Mouse (Mus musculus) midbrain, embryonic 10.5 days (tissue): ENCODE measurements around the gene Tmem132b. TPM values are rescaled to one million over a fixed set of nuclear protein-coding genes. Genes with fewer than 3 reads are reported as not detected.

Source experiments
- DNase-seq: peaks from one replicate; pipeline ENCODE4 v3.0.0-alpha.2; 2017; ENCODE audit warnings: low spot score
- H3K27ac ChIP-seq: fragments of 300-500 bp; sonication (generic); replicated peaks from 2 replicates; pipeline ENCODE4 v1.5.1; 2016; ENCODE audit warnings: mild to moderate bottlenecking
- H3K27me3 ChIP-seq: fragments of 300-500 bp; sonication (generic); 2 replicates; pipeline ENCODE4 v1.6.1; 2016; ENCODE audit warnings: low read depth, mild to moderate bottlenecking; ENCODE audit not compliant: poor library complexity, severe bottlenecking
- H3K36me3 ChIP-seq: fragments of 300-500 bp; sonication (generic); 2 replicates; pipeline ENCODE4 v1.6.1; 2016; ENCODE audit warnings: mild to moderate bottlenecking, moderate library complexity
- H3K4me1 ChIP-seq: fragments of 300-500 bp; sonication (generic); 2 replicates; pipeline ENCODE4 v1.6.1; 2016
- H3K4me3 ChIP-seq: fragments of 300-500 bp; sonication (generic); 2 replicates; pipeline ENCODE4 v1.5.1; 2016; ENCODE audit warnings: mild to moderate bottlenecking, moderate library complexity
- H3K9me3 ChIP-seq: fragments of 300-500 bp; sonication (generic); replicated peaks from 2 replicates; pipeline ENCODE4 v1.6.1; 2016; ENCODE audit warnings: mild to moderate bottlenecking
- WGBS: fragments of 180-500 bp; shearing (Covaris S2); methylation state at CpG from one replicate; pipeline ENCODE4 v1.1.7; 2016; 5-methylcytosine and 5-hydroxymethylcytosine counted together
- polyA plus RNA-seq: library from polyadenylated mRNA; unstranded; fragments of >200 nt; fragmentation: Nextera tagmentation; extraction: Ambion mirVana; gene quantifications from 2 replicates; pipeline ENCODE4 v1.2.1, GENCODE M21; 2016

The Tmem132b gene
- polyA plus RNA-seq, 1 experiment from 2014 or later = 0.20 TPM

DNA sequence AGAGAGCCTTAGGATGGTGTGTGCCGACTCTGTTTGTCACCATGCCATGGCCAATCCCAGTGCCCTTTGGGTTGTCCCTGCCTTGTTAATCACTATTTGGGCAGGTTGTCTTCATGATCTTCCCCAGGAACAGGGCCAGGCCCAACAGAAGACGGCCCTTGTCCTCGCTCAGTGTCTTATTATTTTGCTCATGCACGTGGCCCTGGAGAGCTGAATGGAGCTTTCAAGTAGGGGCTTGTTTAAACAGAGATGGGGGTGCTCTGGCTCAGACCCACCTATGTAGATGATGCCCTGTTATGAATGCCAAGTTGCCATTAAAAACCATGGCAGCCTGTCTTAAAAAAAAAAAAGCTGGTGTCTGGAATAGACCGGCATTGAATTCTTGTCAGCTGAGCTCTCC lies 126.5 kb downstream of the Tmem132b start:
- Histone ChIP-seq H3K4me3 (no peak overlapping the region), H3K9me3 (no peaks in the 10 kb centered on the region), H3K27ac (no peak overlapping the region), H3K36me3 (no peaks in the 10 kb centered on the region), H3K27me3 (no peaks in the 10 kb centered on the region), H3K4me1 (peaks cover 10% of the 10 kb centered on the region)
- no peak for DNase-seq
- 82% methylated on average over 5 of the region's 5 CpGs for WGBS

DNA sequence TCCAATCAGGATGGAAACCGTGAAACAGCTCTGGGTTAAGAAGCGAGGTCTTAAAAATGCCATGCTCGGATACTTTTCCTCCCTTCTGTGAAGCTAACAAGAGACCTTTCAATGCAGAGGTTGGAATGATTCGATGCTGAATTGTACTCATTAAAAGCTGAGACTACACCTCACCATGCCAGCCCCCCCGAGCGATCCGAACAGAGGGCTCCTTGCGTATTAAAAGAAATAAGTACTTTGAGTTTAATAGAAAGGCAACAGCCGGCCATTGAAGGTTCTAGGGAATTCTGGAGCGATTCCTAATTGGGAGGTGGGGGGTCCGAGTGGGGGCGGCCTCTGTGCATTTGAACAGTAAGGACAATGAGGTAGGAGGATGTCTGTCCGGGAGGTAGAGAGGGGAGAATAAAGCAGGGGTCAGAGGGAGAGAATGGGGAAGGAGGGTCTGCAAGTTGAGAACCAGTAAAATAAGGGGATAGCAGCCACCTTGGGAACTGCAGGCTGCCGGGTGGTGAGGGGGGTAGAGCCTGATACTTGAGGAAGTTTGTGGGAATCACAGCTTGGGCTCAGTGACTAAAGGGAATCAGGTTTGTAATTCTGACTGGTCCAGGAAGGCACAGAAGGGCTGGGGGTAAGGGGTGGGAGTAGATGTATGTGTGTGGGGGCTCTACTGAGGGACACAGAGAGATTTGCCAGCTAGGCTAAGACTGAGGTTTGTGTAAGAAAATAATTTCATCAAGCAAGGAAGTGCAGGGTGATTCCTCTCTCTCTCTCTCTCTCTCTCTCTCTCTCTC lies 127.6 kb downstream of the Tmem132b start:
- Histone ChIP-seq H3K9me3 (no peaks in the 10 kb centered on the region), H3K4me3 (no peak overlapping the region), H3K27ac (no peak overlapping the region), H3K27me3 (no peaks in the 10 kb centered on the region), H3K4me1 (peaks cover 10% of the 10 kb centered on the region), H3K36me3 (no peaks in the 10 kb centered on the region)
- 38% methylated on average over 14 of the region's 14 CpGs for WGBS
- no peak for DNase-seq

DNA sequence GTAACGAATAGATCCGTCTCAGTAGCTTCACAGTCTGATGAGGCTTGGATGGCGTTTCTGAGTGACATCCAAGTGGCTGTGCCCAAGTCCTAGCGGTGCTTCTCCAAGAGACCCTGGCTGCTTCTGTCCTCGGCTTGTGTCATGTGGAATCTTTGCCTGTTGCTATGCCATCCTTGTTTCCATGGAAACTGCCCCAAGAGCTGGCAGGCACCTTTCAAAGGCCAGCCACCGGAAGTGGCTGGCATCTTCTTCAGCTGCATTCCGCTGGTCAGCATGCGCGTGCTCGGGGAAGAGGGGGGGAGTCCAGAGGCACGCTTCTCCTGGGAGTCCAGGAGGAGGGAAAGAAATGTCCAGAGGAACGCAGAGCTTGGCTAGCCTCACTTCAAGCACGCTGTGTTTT lies 144.0 kb downstream of the Tmem132b start:
- peak; percentile 29 for DNase-seq
- no peaks in the 10 kb centered on the region for H3K27me3 ChIP-seq
- H3K4me3 ChIP-seq = no peak overlapping the region
- H3K9me3 ChIP-seq = no peaks in the 10 kb centered on the region
- peaks cover 11% of the 10 kb centered on the region for H3K4me1 ChIP-seq
- WGBS = 50% methylated on average over 13 of the region's 13 CpGs
- no peak overlapping the region for H3K27ac ChIP-seq
- H3K36me3 ChIP-seq = no peaks in the 10 kb centered on the region

DNA sequence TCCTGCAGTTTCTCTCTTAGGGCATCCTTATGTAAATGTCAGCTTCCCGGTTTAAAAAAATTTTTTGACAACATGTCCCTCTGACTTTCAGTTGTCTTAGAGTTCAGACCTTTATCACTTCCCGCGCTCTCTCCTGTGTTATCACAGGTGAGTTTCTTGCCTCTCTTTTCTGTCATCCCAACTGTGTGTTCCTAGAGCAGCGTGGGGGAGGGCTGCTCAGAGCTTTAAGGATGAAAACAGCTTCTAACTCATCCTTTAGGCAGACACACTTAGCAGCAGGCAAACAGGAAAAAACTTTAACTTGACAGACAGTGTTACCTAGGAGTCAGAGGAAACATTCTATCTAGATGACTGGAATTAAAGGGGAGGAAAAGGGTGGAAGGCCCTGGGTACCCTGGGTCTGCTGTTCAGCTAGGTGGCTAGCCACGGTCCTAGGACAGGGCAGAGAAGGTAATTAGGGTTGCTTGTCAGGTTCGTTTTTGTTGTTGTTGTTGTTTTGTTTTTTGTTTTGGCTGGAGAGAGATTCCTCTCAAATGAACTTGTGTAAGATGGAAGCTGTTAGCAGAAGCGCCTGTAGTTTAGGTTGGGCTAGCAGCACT lies 144.6 kb downstream of the Tmem132b start:
- WGBS = 65% methylated on average over 7 of the region's 7 CpGs
- no peaks in the 10 kb centered on the region for H3K27me3 ChIP-seq
- H3K4me3 ChIP-seq = no peak overlapping the region
- H3K9me3 ChIP-seq = no peaks in the 10 kb centered on the region
- no peak overlapping the region for H3K27ac ChIP-seq
- H3K4me1 ChIP-seq = peaks cover 11% of the 10 kb centered on the region
- no peaks in the 10 kb centered on the region for H3K36me3 ChIP-seq
- no peak for DNase-seq

DNA sequence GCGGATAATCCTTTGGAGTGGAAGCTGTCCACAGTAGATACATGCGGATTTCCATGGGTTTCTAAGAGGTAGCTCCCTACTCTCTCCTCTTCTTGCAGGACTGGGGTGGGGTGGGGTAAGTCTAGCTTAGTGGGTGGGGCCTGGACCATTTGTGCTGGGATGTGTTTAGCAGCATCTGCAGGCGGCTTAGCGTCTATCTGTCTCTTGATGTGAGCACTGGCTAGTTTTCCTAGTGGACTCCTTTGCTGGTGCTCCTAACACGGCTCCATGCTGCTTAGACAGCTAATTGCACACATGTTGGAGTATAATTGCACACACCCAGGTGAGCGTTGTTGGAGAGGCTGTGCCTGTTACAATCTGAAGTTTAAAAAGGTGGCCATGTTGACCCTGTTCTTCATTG lies 149.3 kb downstream of the Tmem132b start:
- Histone ChIP-seq H3K27me3 (no peaks in the 10 kb centered on the region), H3K36me3 (no peaks in the 10 kb centered on the region), H3K9me3 (no peaks in the 10 kb centered on the region), H3K4me1 (peaks cover 5% of the 10 kb centered on the region), H3K27ac (no peak overlapping the region), H3K4me3 (no peak overlapping the region)
- no peak for DNase-seq
- 89% methylated on average over 6 of the region's 6 CpGs for WGBS

DNA sequence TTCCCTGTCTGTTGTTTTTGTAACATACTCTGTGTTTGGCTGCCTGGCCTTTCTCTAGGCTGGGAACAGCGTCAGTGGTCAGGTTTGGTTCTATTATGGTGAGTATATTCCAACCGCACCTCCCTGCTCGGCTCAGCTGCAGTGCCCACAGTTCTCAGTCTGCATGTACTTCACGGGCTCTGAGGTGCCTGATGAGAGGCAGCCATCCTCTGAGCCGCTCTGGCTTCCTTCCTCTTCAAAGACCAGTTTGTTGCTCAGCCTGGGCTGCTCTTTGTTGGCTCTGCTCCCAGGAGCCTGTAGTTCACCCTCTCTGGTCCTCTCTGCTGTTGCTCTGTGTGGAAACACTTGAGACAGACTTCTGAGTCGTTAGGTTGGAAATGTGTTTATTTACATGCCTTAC lies 151.9 kb downstream of the Tmem132b start:
- no peak overlapping the region for H3K4me3 ChIP-seq
- no peak for DNase-seq
- H3K27ac ChIP-seq = no peak overlapping the region
- H3K27me3 ChIP-seq = no peaks in the 10 kb centered on the region
- no peaks in the 10 kb centered on the region for H3K9me3 ChIP-seq
- H3K36me3 ChIP-seq = no peaks in the 10 kb centered on the region
- no peaks in the 10 kb centered on the region for H3K4me1 ChIP-seq
- WGBS = 79% methylated on average over 6 of the region's 6 CpGs

DNA sequence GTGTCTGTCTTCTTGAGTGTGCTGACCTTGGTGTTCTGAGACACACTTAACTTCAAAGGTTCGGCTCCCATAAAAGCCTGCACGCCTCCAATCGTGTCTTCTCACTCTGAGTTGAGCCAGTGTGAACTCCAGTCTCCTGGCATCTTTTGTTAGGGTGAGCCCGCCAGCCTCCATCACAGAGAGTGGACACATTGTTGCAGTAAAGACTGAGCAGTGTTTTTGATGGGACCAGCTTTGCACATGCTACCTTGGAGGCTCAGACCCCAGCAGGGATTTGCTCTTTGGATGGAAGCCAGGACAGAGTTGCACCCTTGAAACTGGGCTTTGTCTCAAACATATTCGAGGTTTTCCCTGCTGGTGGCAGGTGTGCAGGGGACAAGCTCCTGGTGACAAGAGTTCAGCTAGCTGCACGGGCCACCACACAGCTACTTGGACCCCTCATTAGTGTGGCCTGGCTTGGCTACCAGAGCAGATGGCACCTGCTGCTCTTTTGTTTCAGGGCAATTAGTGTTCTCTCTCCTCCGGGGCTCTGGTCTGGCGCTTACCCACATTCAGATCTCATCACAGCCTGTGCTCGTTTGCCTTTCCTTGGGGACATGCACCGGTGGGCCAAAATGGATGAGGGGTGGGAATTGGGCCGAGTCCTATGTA lies 154.2 kb downstream of the Tmem132b start:
- Histone ChIP-seq H3K4me1 (no peaks in the 10 kb centered on the region), H3K9me3 (no peaks in the 10 kb centered on the region), H3K27ac (no peak overlapping the region), H3K36me3 (no peaks in the 10 kb centered on the region), H3K4me3 (no peak overlapping the region), H3K27me3 (no peaks in the 10 kb centered on the region)
- WGBS = 70% methylated on average over 11 of the region's 11 CpGs
- DNase-seq = peak; percentile 13

DNA sequence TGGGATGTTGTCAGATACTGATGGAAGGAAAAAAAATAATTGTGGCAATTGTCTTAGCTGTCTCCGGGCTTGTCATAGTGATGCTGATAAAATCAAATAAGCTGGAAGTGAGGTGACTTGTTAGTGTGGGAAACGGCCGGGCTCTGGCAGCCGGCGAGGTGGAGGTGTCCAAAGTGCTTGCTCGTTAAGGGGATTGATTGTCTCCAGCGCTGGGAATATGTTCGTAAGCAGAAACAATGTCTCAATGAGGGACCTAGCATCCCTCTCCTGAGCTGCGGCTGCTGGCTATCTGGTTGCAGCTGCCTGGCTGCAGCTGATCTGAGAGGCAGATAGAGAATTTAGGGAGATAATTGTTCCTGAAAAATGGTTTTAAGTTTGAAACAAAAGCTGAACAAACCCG lies 161.0 kb downstream of the Tmem132b start:
- no peak overlapping the region for H3K4me3 ChIP-seq
- no peaks in the 10 kb centered on the region for H3K9me3 ChIP-seq
- no peak for DNase-seq
- H3K4me1 ChIP-seq = no peaks in the 10 kb centered on the region
- WGBS = 77% methylated on average over 10 of the region's 10 CpGs
- H3K27ac ChIP-seq = no peak overlapping the region
- no peaks in the 10 kb centered on the region for H3K36me3 ChIP-seq
- no peaks in the 10 kb centered on the region for H3K27me3 ChIP-seq

DNA sequence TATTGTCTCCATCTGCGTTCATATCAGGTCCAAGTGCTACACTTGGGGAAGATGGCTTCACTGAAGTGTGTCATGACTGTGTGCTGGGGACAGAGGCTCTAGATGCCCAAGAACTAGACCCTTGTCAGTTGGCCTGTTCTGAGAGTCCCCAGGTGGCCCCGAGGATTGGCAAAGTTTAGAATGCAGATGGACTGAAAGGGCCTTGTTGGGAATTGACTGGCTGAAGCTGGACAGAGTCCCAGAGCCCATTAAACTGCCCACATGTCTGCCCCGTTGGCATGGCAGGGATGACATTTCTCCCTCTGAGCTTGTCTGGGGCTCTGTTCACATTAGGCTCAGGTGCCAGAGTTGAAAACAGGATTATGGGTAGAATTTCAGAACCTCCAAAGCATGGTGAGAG lies 167.8 kb downstream of the Tmem132b start:
- Histone ChIP-seq H3K4me3 (no peak overlapping the region), H3K27ac (no peak overlapping the region), H3K36me3 (no peaks in the 10 kb centered on the region), H3K4me1 (no peaks in the 10 kb centered on the region), H3K27me3 (no peaks in the 10 kb centered on the region), H3K9me3 (no peaks in the 10 kb centered on the region)
- DNase-seq = no peak
- 85% methylated on average over 3 of the region's 3 CpGs for WGBS

DNA sequence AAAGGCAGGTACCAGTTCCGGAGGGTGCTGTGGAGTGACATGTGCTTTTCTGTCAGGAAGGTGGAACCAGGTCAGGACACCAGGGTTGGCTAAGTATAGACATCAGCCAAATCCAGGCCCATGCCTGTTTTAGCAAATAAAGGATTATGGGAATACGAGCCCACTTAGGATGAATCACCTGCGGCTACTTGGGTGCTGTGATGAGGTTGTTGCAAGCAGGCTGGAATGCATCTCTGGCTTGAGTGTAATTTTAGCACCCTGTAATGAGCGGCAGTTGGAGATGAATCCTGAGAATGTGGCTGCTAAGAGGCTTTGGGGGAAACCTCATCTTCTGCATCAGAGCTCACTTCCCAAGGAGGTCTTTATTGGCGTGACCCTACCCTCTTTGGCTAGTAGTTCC lies 168.7 kb downstream of the Tmem132b start:
- H3K9me3 ChIP-seq = no peaks in the 10 kb centered on the region
- 92% methylated on average over 5 of the region's 5 CpGs for WGBS
- H3K36me3 ChIP-seq = no peaks in the 10 kb centered on the region
- H3K4me3 ChIP-seq = no peak overlapping the region
- no peak for DNase-seq
- no peaks in the 10 kb centered on the region for H3K27me3 ChIP-seq
- no peaks in the 10 kb centered on the region for H3K4me1 ChIP-seq
- no peak overlapping the region for H3K27ac ChIP-seq

DNA sequence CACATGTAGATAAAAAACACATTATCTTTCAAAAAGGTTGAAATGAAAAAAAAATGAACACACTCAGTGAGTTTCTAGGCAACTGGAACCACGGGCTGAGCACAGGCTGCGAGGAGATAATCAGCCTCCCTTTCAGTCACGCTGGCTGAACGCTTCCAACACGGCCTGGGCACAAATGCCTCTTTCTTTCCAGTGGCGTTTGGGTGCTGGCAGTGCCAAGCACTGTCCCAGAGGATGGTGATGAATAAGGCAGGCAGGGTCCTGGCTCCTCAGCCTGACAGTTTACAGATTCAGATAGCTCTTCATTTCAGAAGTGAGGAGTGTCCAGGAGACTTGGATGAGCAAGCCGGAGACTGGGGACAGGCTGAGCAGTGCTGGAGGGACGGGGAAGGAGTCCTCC lies 173.8 kb downstream of the Tmem132b start:
- 72% methylated on average over 8 of the region's 8 CpGs for WGBS
- Histone ChIP-seq H3K4me3 (no peak overlapping the region), H3K27ac (no peak overlapping the region), H3K27me3 (no peaks in the 10 kb centered on the region), H3K9me3 (no peaks in the 10 kb centered on the region), H3K4me1 (no peaks in the 10 kb centered on the region), H3K36me3 (no peaks in the 10 kb centered on the region)
- DNase-seq = no peak

DNA sequence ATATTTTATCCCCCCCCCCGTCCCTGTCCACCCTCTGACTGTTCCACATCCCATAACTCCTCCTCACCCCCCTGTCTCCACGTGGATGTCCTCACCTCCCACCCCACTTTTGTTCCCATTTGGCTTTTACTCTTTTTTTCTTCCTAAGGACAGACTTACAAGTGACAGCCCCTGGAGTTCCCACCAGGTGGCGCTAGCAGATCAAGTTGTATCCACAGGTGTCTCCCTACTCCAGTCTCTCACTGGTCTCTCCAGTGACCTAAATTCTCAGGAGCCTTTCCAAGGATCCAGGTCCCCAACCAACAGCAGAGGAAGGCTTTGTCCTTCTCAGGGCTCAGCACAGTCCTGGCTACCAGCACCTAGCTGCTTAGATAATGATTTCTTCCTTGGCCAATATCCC lies 177.6 kb downstream of the Tmem132b start:
- 8% methylated on average over 3 of the region's 3 CpGs for WGBS

DNA sequence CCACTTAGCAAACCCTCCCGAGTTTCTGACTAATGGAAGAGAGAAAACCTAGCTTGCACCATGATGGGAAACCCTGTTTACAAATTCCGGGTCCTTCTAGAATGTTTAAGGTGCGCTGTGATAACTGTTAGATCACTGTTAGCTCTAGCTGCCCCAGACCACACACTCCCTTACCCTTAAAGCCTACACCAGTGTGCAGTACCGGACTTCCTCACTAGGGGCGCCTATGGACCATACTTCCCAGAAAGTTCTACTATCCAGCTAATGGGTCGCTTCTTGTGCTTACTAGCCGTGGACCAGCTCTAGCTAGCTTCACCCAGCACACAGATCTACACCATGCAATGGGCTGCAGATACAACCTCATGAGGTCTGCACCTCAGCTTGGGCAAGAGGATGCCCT lies 195.2 kb downstream of the Tmem132b start:
- no peak overlapping the region for H3K27ac ChIP-seq
- no peak overlapping the region for H3K4me3 ChIP-seq
- H3K4me1 ChIP-seq = no peaks in the 10 kb centered on the region
- no peaks in the 10 kb centered on the region for H3K27me3 ChIP-seq
- H3K36me3 ChIP-seq = no peaks in the 10 kb centered on the region
- no peak for DNase-seq
- peaks cover 8% of the 10 kb centered on the region for H3K9me3 ChIP-seq
- 89% methylated on average over 7 of the region's 7 CpGs for WGBS

More for the DNA sequence above, 177.6 kb downstream of the Tmem132b start:
- DNase-seq = peak; percentile 63
- Histone ChIP-seq H3K36me3 (no peaks in the 10 kb centered on the region), H3K27ac (no peak overlapping the region), H3K4me1 (no peaks in the 10 kb centered on the region), H3K9me3 (no peaks in the 10 kb centered on the region; the same call in 1 of the 2 replicates), H3K4me3 (no peak overlapping the region), H3K27me3 (no peaks in the 10 kb centered on the region)
